Mouse (Mus musculus) c-Kit-negative CD71-positive TER-119-positive erythroid progenitor cells, embryonic 14.5 days (primary cell): ENCODE results near the gene Gm10644.

Experiments used
- DNase-seq: peaks from one replicate; pipeline ENCODE4 v3.0.0-alpha.2; 2013; ENCODE audit warnings: low read depth, low spot score

Gm10644 gene

DNA sequence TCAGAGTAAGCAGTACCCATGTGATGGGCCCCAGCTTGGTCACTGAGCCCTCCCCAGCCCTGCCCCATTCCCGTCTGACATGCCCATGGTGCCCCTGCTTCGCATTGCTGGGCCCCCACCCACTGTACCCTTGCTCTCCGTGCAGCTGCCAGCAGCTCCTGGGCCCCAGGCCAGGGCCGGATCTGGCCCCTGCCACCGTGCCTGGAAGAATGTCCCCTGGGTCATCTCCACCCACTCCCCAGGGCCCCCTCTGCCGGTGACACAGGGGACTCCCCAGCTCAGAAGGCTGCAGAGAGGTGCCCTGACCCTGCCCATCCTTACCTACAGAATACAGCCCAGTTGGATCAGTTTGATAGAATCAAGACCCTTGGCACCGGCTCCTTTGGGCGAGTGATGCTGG, 25.8 kb upstream of the Gm10644 start:
- DNase-seq = no peak

DNA sequence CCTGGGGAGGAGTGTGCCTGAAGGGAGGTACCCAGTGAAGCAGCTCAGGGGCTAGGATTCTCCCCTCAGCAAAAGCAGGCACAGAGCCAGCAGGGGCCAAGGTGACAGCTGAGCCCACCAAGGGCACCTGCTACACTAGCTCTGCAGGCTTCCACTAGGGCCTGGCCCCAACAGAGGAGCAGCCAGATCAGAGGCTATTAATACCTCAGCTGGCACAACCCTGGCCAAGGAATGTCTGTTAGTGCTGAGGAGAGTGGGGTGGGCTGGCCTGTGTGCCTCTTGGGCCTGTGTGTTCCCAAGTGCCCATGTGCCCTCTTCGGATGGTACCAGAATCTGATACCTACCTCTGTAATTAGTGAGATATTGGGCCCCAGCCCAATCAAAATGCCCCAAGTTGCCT, 25.2 kb upstream of the Gm10644 start:
- no peak for DNase-seq

DNA sequence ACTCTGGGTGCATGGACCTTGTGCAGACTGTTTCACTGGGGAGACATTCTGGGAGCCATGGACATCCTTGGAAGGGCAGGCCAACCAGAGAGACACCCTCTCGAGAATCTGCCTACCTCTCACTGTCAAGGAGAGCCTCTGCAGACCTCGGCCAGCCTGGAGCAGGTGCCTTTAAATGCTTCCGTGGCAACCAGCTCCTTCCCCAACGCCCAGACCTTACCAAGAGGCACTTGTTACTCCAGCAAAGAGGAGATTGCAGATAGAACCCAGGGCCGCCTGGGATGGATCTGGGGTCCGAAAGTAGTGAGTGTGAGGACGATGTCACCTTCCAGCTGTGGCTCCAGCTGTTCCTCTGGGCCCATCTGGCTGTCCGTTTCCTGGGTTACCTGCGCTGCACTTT, 23.2 kb upstream of the Gm10644 start:
- no peak for DNase-seq

- DNase-seq = no peak
Measured at GRCm38 (mm10) chr8:83977646-83978045, 22.6 kb upstream of the Gm10644 start.

GRCm38 (mm10) chr8:83976779-83977350, 21.9 kb upstream of the Gm10644 start:
- DNase-seq = no peak

DNA sequence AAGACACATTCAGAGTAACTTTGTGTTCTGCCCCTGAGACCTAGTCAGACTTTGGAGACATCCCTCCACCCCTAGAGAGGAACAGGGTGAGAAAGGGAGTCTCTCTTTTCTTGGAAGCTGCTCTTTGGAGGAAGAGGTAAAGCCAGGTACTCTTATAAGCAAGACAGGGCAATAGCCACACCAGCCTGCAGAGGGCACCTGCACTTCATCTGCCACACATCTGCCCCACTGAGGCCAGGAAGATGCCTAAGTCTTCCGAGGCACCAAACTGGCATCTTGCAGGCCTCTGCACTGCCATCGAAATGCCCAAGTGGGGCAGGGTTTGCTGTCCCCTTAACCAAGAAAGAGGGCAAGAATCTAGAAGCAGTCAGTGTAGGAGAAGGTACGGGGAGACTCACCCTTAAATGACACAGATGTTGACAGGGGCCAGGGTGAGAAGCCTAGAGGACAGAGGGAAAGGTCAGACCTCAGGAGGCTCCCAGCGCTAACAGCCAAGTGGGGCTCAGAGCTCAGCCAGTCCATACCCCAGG, 21.2 kb upstream of the Gm10644 start:
- DNase-seq = no peak

DNA sequence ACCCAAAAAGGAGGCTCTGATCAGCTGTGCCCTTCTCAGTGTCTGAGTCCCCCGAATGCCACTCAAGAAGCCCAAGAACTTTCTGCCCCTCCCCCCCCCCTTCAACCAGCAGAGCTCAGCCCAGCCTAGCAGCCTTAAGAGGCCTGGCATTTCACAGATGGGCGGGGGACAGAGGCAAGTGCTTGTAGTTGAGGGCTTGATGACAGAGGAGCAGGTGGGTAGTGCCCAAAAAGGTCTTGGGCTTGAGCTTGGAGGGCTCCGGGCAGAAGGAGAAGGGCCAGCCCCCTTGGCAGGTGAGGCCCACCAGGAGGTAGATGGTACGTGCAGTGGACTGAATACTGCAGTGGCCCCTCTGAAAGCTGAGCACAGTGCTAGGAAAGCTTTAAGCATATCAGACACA, 19.5 kb upstream of the Gm10644 start:
- no peak for DNase-seq

DNA sequence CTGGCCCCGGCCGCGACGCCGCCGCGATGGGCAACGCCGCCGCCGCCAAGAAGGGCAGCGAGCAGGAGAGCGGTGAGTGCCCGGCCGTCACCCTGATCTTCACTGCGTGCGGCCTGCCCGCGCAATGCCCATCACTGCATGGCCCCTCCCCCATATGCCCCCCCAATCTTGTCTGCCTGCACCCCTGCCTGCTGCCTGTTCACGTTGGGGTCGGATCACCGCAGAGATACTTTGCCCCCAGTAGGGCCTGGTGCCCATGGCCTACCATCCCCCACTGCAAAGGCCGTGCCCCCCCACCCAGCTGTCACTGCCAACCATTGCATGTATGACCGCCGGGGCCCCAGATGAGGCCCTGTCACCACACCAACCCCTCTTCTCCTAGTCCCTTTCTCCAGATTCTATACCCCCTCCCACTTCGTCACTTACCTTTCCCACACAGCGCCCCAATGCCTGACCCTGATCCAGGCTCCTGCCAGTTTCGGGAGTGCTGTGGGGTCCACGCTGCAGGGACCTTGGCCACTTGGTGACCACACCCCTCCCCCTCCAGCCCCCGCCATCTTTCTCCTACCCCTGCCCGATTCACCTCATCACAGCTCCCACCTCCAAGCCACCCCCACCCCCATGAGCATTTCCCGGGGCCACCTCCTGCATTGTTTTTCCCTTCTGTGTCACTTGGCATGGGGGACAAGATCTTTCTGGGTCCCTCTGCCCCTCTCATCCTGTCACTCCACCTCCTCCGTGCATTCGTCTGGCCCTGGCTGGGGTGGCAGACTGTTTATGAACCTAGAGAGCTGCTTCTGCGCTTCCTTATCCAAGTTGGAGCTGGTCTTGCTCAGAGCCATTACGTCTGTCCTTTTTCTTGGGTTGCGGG, 18.4 kb upstream of the Gm10644 start:
- DNase-seq = no peak

- peak; percentile 95 for DNase-seq
Measured at GRCm38 (mm10) chr8:83972150-83973120, 17.4 kb upstream of the Gm10644 start, which contains the start of gene Prkaca. Gene Prkaca, plus strand, starts transcription at chr8:83972993.

- DNase-seq = no peak
Measured at GRCm38 (mm10) chr8:83971661-83972060, 16.7 kb upstream of the Gm10644 start.

DNA sequence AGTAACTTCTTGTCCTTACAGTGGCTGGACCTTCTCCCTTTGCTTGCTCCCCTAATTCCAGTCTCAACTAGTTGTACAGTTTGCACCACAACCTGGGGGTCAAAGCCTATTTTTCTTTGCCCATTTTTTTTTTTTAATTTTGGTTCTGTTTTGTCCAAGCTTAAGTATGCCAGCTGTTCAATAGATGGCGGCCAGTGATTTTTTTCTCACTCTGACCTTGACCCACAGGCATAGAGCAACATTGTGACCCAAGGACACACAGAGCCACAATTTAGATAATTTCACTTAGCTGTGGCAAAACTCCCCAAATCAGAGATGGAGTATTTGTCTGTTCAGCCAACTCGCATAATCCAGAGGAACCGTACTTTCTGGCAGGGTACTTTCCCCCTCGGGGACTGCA, 16.1 kb upstream of the Gm10644 start:
- DNase-seq = no peak

- no peak for DNase-seq
Measured at GRCm38 (mm10) chr8:83967701-83968100, 12.7 kb upstream of the Gm10644 start.

GRCm38 (mm10) chr8:83964015-83964765, 9.2 kb upstream of the Gm10644 start:
- DNase-seq = no peak

DNA sequence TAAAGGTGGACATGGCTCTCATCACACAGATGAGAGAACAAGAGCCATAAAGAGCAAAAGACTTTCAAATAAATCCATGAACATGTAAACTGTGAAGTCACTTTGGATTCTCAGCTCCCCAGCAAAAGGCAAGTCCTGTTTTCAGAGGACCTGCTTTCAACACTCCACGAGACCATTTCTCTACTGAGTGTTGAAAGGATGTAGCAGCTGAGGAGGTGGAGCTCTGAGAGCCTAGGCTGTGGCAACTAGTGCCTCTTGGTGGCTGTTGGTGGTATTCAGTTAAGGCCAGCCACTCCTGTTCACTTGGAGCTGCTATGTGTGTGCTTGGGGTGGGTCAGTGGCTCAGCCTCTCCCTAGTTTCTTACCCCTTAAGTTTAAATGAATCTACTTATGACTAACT, 1.8 kb upstream of the Gm10644 start:
- no peak for DNase-seq

- DNase-seq = no peak
Measured at GRCm38 (mm10) chr8:83955958-83956218, 883 bp upstream of the Gm10644 start.

GRCm38 (mm10) chr8:83954749-83955105, 278 bp downstream of the Gm10644 start:
- DNase-seq = no peak

GRCm38 (mm10) chr8:83945540-83945939, 9.5 kb downstream of the Gm10644 start:
- no peak for DNase-seq

- no peak for DNase-seq
Measured at GRCm38 (mm10) chr8:83942446-83942845, 12.6 kb downstream of the Gm10644 start.

DNA sequence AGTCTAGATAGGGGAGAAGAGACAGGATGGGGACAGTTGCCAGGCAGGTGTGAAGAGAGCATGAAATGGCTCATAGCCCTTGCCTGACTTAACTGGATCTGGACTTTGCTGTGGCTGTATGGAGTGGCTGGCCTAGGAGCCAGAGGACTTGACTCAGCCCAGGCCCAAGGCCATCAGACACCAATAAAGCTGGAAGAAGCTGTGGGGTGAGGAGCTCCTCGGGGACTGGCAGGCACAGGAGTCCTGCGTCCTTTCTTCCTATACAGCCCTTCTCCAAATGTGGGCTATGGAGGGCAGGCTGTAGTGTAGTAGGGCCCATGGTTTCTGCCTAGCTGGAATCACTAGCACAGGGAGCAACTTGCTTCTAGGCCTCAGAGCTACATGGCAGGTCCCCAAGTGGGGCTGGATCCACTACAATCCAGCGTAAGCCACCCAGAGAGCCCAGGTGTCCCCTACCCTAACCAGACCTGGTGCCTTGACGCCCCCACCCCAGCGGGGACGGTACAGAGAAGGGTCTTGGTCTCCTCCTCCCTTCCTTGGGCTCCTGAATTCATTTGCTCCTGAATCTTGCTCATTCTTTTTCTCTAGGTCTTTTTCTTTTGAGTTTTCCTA, 13.8 kb downstream of the Gm10644 start:
- DNase-seq = no peak

- no peak for DNase-seq
Measured at GRCm38 (mm10) chr8:83938330-83938729, 16.7 kb downstream of the Gm10644 start.

GRCm38 (mm10) chr8:83937645-83938044, 17.4 kb downstream of the Gm10644 start:
- DNase-seq = no peak
